Mouse (Mus musculus) adrenal gland, postnatal 36 days (tissue): ENCODE data around the gene Tefm. TPM values are rescaled to one million over a fixed set of nuclear protein-coding genes. Genes with fewer than 3 reads are reported as not detected.
"Not testable (repeated sequence)": the region's sequence is repeated elsewhere in the genome, so short reads cannot be mapped to it uniquely, and the experiment has no call there.

Experiments used
- DNase-seq, 2 experiments: peaks; one replicate each; pipeline ENCODE4 v3.0.0; 2021; ENCODE audit warnings: mixed read lengths in 1 of 2
- total RNA-seq, 2 experiments: library from RNA; stranded (reverse); gene quantifications; 2 replicates each; pipeline ENCODE4 v1.2.3; 2021

Gene Tefm
- total RNA-seq, 2 experiments from 2014 or later, result 11.0 to 19.0 TPM

DNA sequence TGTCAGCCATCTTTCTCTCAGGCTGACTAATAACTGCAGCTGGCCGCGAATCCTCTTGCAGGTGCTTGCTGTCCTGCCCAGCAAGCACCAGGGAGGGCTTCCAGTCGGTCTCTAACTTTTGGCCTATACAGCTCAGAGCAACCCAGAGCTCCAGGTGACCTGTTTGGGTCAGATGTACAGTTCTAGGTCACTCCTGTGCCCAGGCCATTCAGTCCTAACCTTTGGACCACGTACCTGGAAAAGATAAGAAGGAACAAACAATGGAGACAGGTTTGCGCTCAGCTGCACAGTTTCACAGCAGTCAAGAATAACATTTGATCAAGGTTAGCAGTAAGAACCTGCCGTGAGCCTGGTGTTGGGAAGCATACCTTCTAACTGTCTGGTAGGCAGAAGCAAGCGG is 17.0 kb upstream of the Tefm start:
- DNase-seq, result no peak

GRCm38 (mm10) chr11:80156841-80157240 is 14.9 kb upstream of the Tefm start:
- DNase-seq, result no peak

DNA sequence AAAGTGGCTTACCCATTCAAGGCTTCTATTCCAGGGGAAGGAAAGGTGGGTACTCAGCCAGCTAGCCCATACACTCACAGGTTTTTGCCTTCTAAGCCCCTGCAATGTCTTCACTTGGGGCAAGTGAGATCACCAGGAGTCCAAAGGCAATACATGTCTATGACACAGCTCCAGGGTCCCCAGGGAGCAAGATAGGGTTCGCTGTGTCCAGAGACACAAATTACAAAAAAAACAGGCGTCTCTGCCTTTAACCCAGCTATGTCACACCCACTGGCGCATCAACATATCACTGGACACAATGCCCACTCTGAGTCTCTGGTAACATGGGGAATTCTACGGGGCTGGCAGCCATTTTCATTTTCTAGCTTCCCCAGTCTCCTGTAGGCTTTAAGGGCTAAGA is 14.0 kb upstream of the Tefm start:
- no peak for DNase-seq

- no peak for DNase-seq
Observed at GRCm38 (mm10) chr11:80155541-80155940, 13.6 kb upstream of the Tefm start.

DNA sequence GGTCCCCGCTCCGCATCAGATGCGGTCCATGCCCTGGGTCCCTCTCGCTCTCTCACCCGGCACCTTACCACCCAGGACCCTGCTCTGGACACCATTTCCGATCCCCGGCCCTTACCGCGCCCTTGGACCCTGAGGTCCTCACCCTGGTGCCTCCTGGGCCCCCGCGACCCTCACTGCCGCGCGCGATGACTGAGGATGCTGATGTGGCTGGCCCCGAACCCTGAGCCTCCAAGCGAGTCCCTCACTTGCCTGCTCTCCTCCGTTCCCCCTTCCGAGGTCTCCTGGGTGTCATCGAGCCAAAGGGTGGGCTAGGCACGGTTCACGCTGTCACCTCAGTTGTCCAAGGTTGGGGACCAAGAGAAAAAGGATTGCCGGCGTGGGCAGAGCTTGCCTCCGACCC is 12.5 kb upstream of the Tefm start:
- no peak for DNase-seq

DNA sequence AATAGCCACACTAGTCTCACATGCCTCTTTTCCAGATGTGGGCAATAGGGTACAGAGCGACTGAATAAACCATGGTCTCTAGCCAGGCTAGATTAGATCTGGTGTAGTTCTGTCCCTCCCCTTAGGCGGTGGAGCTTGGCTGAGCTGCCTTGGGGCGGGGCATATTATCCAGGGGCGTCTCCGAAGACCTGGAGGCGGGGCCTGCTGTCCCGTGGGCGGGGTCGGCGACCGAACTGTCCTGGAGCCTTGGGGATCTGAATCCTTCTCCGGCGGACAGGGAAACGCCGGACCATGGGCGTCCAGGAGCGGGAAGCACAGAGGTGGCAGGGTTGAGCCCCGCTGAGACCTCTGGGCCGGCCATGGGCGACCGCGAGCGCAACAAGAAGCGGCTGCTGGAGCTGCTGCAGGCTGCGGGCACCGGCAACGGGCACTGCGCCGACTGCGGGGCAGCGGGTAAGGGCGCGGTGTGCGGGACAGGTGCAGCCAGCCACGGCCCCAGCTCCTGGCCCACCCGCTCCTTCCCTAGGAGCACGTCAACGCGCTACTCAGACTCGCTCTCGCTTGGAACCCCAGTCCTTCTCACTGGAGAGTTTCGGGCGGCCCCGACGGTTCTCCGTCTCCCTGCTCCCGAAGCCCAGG is 12.0 kb upstream of the Tefm start, which contains the start of gene Adap2:
Gene Adap2 (plus strand): TSS at position 249 of the 639 bp plus-strand sequence.
- DNase-seq, result peak; percentile 97

- no peak for DNase-seq
Observed at GRCm38 (mm10) chr11:80152376-80152775, 10.4 kb upstream of the Tefm start.

DNA sequence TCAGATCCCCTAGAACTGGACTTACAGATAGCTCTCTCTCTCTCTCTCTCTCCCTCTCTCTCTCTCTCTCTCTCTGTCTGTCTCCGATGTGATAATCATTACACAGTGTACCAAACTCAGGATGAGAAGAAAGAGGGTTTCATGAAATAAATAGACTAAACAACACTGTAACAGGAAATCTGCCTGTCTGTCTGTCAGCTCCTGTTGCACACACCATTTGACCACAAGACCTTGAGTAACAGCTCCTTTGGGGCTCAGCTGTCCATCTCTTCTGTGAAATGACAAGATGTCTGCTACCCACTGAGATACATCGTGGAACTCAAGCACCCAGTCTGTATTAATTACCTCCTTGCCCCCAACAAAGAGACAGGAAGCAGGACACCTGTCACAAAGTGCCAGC is 9.6 kb upstream of the Tefm start:
- no peak for DNase-seq

- DNase-seq, result no peak
Observed at GRCm38 (mm10) chr11:80150566-80150965, 8.6 kb upstream of the Tefm start.

- peak in 1 of 2 experiments; percentile 43 for DNase-seq
Observed at GRCm38 (mm10) chr11:80149412-80150023, 7.5 kb upstream of the Tefm start.

- not testable (repeated sequence) for DNase-seq
Observed at GRCm38 (mm10) chr11:80148974-80149373, 7.0 kb upstream of the Tefm start.

- no peak for DNase-seq
Observed at GRCm38 (mm10) chr11:80148313-80148712, 6.3 kb upstream of the Tefm start.

- no peak for DNase-seq
Observed at GRCm38 (mm10) chr11:80147748-80148147, 5.8 kb upstream of the Tefm start.

- no peak for DNase-seq
Observed at GRCm38 (mm10) chr11:80145787-80146275, 3.9 kb upstream of the Tefm start.

DNA sequence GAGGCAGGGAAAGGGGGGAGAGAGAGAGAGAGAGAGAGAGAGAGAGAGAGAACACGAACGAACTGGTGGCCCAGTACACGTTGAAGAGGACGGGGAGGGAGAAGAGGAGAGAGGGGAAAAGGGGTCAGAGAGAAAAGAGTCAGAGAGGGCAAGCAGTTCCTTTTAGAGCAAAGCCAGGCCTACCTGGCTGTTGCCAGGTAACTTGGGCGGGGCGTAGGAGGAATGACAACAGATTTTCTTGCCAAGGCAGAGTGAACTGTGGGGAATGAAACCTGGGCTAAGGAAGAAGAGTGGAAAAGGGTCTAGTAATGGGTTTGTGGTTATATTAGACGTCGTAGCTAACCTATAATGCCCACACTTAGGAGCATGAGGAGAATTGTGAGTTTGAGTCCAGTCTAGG is 897 bp upstream of the Tefm start:
- DNase-seq, result no peak

DNA sequence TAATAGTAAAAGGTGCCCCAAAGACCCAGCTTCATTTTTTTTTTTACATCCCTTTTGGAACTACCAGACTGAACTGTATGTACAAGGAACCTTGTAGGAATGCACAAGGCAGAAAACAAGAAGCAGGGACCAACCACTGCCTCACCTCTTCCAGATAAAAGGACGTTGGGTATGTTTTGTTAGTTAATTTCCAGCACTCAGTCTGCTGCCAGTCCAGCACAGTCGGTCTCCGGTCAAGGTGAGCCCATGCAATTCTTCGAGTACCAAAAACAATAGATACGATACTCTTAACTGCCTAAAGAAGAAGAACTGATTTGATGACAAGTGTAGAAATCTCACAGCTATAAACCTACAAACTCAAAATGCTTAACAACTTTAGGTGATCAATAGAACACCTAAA is 4.2 kb downstream of the Tefm start:
- DNase-seq, result no peak

DNA sequence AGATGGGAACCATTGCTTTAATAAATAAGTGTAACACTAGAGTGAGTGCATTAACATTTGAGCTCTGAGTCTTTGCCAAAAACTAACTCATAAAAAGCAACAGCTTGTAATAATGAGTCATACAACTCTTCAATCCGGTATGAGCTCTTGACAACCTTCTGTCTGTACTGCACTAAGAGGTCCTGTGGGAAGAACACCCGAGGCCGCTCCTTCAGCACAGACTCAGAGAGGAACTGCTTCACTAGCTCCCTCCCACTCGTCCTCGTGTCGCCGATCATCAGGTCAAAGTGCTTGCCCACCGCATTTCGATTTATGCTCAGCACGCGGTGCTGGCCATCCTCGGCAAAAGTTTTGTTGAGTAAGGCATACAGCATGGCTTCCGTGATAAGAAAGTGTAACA is 5.2 kb downstream of the Tefm start:
- DNase-seq, result peak; percentile 35 to 51

GRCm38 (mm10) chr11:80135954-80136683 is 5.9 kb downstream of the Tefm start:
- DNase-seq, result no peak

- no peak for DNase-seq
Observed at GRCm38 (mm10) chr11:80134744-80135143, 7.2 kb downstream of the Tefm start.

GRCm38 (mm10) chr11:80132050-80132449 is 9.9 kb downstream of the Tefm start:
- no peak for DNase-seq

- peak in 1 of 2 experiments; percentile 32 for DNase-seq
Observed at GRCm38 (mm10) chr11:80116411-80116810, 25.6 kb downstream of the Tefm start.

GRCm38 (mm10) chr11:80104407-80104806 is 37.6 kb downstream of the Tefm start:
- DNase-seq, result no peak

- no peak for DNase-seq
Observed at GRCm38 (mm10) chr11:80101298-80101697, 40.7 kb downstream of the Tefm start.
